Mouse (Mus musculus) midbrain, embryonic 14.5 days (tissue): ENCODE results near the gene Fdxr. TPM values are rescaled to one million over a fixed set of nuclear protein-coding genes. Genes with fewer than 3 reads are reported as not detected.

Experiments
- ATAC-seq: fragments of 200-750 bp; cut with Nextera tagmentation; 2 replicates; pipeline ENCODE4 v1.8.0; 2017; ENCODE audit warnings: moderate number of reproducible peaks, moderate library complexity; ENCODE audit not compliant: low FRiP score, low TSS enrichment
- DNase-seq: peaks from one replicate; pipeline ENCODE4 v3.0.0-alpha.2; 2015
- H3K27ac ChIP-seq: fragments of 300-500 bp; sonication (generic); replicated peaks from 2 replicates; pipeline ENCODE4 v1.5.1; 2014; ENCODE audit warnings: mild to moderate bottlenecking, low read depth, low read length, moderate library complexity
- H3K27me3 ChIP-seq: fragments of 300-500 bp; sonication (generic); 2 replicates; pipeline ENCODE4 v1.6.1; 2014; ENCODE audit warnings: low read length, control low read depth, mixed read lengths; ENCODE audit not compliant: control insufficient read depth, insufficient read depth
- H3K36me3 ChIP-seq: fragments of 300-500 bp; sonication (generic); 2 replicates; pipeline ENCODE4 v1.6.1; 2014; ENCODE audit warnings: low read length, control low read depth; ENCODE audit not compliant: control insufficient read depth, insufficient read depth
- H3K4me1 ChIP-seq: fragments of 300-500 bp; sonication (generic); 2 replicates; pipeline ENCODE4 v1.6.1; 2014; ENCODE audit warnings: mild to moderate bottlenecking, antibody characterized with exemption, low read length, control low read depth; ENCODE audit not compliant: control insufficient read depth, insufficient read depth
- H3K4me2 ChIP-seq: fragments of 300-500 bp; sonication (generic); 2 replicates; pipeline ENCODE4 v1.6.1; 2014; ENCODE audit warnings: mild to moderate bottlenecking, low read length, moderate library complexity
- H3K4me3 ChIP-seq: fragments of 300-500 bp; sonication (generic); replicated peaks from 2 replicates; pipeline ENCODE4 v1.5.1; 2014; ENCODE audit warnings: low read depth, low read length
- H3K9ac ChIP-seq: fragments of 300-500 bp; sonication (generic); replicated peaks from 2 replicates; pipeline ENCODE4 v1.6.1; 2014; ENCODE audit warnings: mild to moderate bottlenecking, low read length, moderate library complexity
- H3K9me3 ChIP-seq: fragments of 300-500 bp; sonication (generic); 2 replicates; pipeline ENCODE4 v1.6.1; 2016; ENCODE audit warnings: low read length, control low read depth, mixed read lengths; ENCODE audit not compliant: control insufficient read depth
- WGBS: fragments of 180-500 bp; shearing (Covaris S2); extraction: QIAGEN DNeasy Blood & Tissue Kit; methylation state at CpG from one replicate; pipeline ENCODE4 v1.1.7; 2014; 5-methylcytosine and 5-hydroxymethylcytosine counted together
- polyA plus RNA-seq: library from polyadenylated mRNA; unstranded; fragments of >200 nt; fragmentation: Nextera tagmentation; extraction: Ambion mirVana; gene quantifications from 2 replicates; pipeline ENCODE4 v1.2.1, GENCODE M21; 2014

Fdxr gene
- polyA plus RNA-seq, 1 experiment from 2014 or later = 15.0 TPM

DNA sequence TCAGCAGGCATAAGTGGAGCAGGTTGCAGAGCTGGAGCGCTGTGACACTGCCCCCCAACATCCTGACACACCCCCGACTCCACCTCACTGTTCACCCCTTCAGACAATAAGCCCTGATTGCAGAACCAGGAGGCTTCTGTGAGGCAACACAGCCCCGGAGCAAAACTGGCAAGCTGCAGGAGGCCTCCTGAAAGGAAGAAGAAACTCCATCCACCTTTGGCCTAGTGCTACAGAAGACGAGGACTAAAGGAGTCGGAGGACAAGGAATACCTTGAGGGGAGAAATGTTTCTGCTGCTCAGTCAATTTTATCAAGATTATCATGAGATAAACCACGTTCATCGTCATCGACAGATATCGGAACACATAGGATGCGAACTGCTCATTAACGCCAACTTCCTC lies 19.1 kb upstream of the Fdxr start:
- H3K9ac ChIP-seq = no peak overlapping the region
- DNase-seq (no peak), ATAC-seq (no peak)
- H3K27me3 ChIP-seq = no peaks in the 10 kb centered on the region; the same call in 1 of the 2 replicates
- H3K4me3 ChIP-seq = no peak overlapping the region
- no peaks in the 10 kb centered on the region for H3K36me3 ChIP-seq
- no peak overlapping the region for H3K4me2 ChIP-seq
- no peak overlapping the region for H3K27ac ChIP-seq
- WGBS = 90% methylated on average over 11 of the region's 11 CpGs
- no peaks in the 10 kb centered on the region for H3K9me3 ChIP-seq
- 0 out of 2 replicates have a peak, but pooled peaks cover 8% of the 10 kb centered on the region for H3K4me1 ChIP-seq

- Histone ChIP-seq H3K9ac (no peak overlapping the region), H3K4me2 (no peak overlapping the region), H3K36me3 (no peaks in the 10 kb centered on the region), H3K4me3 (no peak overlapping the region), H3K9me3 (no peaks in the 10 kb centered on the region), H3K4me1 (0 out of 2 replicates have a peak, but pooled peaks cover 8% of the 10 kb centered on the region), H3K27ac (no peak overlapping the region), H3K27me3 (no peaks in the 10 kb centered on the region; the same call in 1 of the 2 replicates)
- WGBS = 72% methylated on average over 14 of the region's 14 CpGs
- ATAC-seq (no peak), DNase-seq (no peak)
Observed at GRCm38 (mm10) chr11:115292631-115293375, 16.0 kb upstream of the Fdxr start.

- Histone ChIP-seq H3K4me1 (no peaks in the 10 kb centered on the region), H3K27me3 (no peaks in the 10 kb centered on the region; the same call in 1 of the 2 replicates), H3K9me3 (no peaks in the 10 kb centered on the region), H3K4me2 (no peak overlapping the region), H3K36me3 (no peaks in the 10 kb centered on the region), H3K4me3 (no peak overlapping the region), H3K27ac (no peak overlapping the region), H3K9ac (no peak overlapping the region)
- WGBS = 73% methylated on average over 10 of the region's 10 CpGs
- ATAC-seq = no peak
- no peak for DNase-seq
Observed at GRCm38 (mm10) chr11:115291503-115291902, 14.7 kb upstream of the Fdxr start.

DNA sequence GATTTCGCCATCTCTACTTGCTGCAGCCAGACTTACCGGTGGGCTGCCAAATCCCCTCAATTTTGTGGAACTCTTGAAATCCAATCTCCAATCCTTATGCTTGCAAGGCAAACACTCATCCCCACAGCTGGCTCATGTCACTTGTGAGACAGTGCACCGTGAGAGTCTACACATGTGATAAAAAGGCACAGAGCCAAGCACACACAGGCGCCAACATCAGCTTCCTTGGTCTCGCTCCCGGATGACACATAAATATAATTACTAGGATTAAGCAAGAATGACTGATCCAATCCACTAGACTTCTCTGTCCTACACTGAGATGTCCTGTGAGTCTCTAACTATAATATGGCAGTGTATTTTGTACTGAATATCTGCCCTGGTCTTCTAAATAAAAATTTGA lies 14.1 kb upstream of the Fdxr start:
- ATAC-seq = no peak
- 88% methylated on average over 6 of the region's 6 CpGs for WGBS
- no peak overlapping the region for H3K4me3 ChIP-seq
- H3K27me3 ChIP-seq = no peaks in the 10 kb centered on the region
- no peaks in the 10 kb centered on the region for H3K4me1 ChIP-seq
- no peak for DNase-seq
- no peak overlapping the region for H3K9ac ChIP-seq
- H3K9me3 ChIP-seq = no peaks in the 10 kb centered on the region
- H3K27ac ChIP-seq = no peak overlapping the region
- H3K36me3 ChIP-seq = no peaks in the 10 kb centered on the region
- no peak overlapping the region for H3K4me2 ChIP-seq

DNA sequence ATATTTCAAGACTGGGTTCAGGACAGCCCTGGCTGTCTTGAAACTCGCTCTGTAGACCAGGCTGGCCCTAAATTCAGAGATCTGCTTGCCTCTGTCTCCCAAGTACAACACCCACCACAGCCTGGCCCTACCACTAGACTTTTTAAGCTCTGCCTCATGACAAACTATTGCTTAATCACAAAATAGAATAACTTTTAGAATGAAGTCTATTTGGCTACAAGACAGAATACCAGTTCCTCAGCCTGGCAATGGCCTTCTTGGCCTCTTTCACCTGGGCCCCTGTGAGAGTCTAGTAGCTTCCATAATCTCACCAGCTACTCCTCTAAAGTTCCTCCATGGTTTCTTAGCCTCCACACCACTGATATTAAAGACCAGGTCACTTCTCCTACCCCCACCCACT lies 13.5 kb upstream of the Fdxr start:
- Histone ChIP-seq H3K4me1 (no peaks in the 10 kb centered on the region), H3K27me3 (no peaks in the 10 kb centered on the region), H3K36me3 (no peaks in the 10 kb centered on the region), H3K9ac (no peak overlapping the region), H3K27ac (no peak overlapping the region), H3K4me3 (no peak overlapping the region), H3K9me3 (no peaks in the 10 kb centered on the region), H3K4me2 (no peak overlapping the region)
- 91% methylated on average over 1 of the region's 1 CpGs for WGBS
- no peak for ATAC-seq
- DNase-seq = no peak

- no peak overlapping the region for H3K27ac ChIP-seq
- WGBS = 83% methylated on average over 8 of the region's 8 CpGs
- no peaks in the 10 kb centered on the region for H3K4me1 ChIP-seq
- H3K4me2 ChIP-seq = no peak overlapping the region
- no peak overlapping the region for H3K4me3 ChIP-seq
- H3K36me3 ChIP-seq = no peaks in the 10 kb centered on the region
- no peak overlapping the region for H3K9ac ChIP-seq
- H3K9me3 ChIP-seq = no peaks in the 10 kb centered on the region
- no peak for DNase-seq
- ATAC-seq = no peak
- H3K27me3 ChIP-seq = no peaks in the 10 kb centered on the region
Observed at GRCm38 (mm10) chr11:115289885-115290284, 13.0 kb upstream of the Fdxr start.

GRCm38 (mm10) chr11:115288305-115288704 lies 11.5 kb upstream of the Fdxr start:
- Histone ChIP-seq H3K27me3 (no peaks in the 10 kb centered on the region), H3K9ac (no peak overlapping the region), H3K36me3 (no peaks in the 10 kb centered on the region), H3K4me2 (no peak overlapping the region), H3K4me3 (no peak overlapping the region), H3K27ac (no peak overlapping the region), H3K9me3 (no peaks in the 10 kb centered on the region), H3K4me1 (no peaks in the 10 kb centered on the region)
- ATAC-seq (no peak), DNase-seq (no peak)
- 85% methylated on average over 2 of the region's 2 CpGs for WGBS

DNA sequence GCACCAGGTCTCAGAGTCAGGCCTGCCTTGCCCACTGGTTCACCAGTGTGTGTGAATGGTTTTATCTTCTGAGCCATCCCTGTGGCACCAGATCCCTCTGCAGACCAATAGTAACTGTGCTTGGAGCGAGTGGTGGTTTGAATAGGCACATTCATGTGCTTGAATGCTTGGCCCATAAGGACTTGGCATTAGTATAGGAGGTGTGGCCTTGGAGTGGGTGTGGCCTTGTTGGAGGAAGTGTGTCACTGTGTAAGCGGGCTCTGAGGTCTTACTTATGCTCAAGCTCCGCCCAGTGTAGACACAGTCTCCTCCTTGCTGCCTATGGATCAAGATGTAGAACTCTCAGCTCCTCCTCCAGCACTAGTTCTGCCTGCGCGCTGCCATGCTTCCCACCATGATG lies 10.5 kb upstream of the Fdxr start:
- H3K27me3 ChIP-seq = no peaks in the 10 kb centered on the region
- DNase-seq = no peak
- 82% methylated on average over 5 of the region's 5 CpGs for WGBS
- no peaks in the 10 kb centered on the region for H3K36me3 ChIP-seq
- no peak overlapping the region for H3K4me2 ChIP-seq
- no peak overlapping the region for H3K9ac ChIP-seq
- no peak for ATAC-seq
- H3K4me3 ChIP-seq = no peak overlapping the region
- no peaks in the 10 kb centered on the region for H3K9me3 ChIP-seq
- no peaks in the 10 kb centered on the region for H3K4me1 ChIP-seq
- no peak overlapping the region for H3K27ac ChIP-seq
